Mouse (Mus musculus): ENCODE measurements around the gene Stk17b.
"Not testable (repeated sequence)": the region's sequence is repeated elsewhere in the genome, so short reads cannot be mapped to it uniquely, and the experiment has no call there.

The Stk17b gene

GRCm38 (mm10) chr1:53782956-53783355 is 2.1 kb downstream of the Stk17b start:
- no peak for DNase-seq (ENCODE audit: extremely low spot score, low spot score)

- DNase-seq (ENCODE audit: extremely low spot score, low spot score) = no peak
Observed at GRCm38 (mm10) chr1:53782079-53782478, 2.9 kb downstream of the Stk17b start.

GRCm38 (mm10) chr1:53781311-53781710 is 3.7 kb downstream of the Stk17b start:
- no peak for DNase-seq (ENCODE audit: extremely low spot score, low spot score)

GRCm38 (mm10) chr1:53776176-53776905 is 8.7 kb downstream of the Stk17b start:
- DNase-seq (ENCODE audit: extremely low spot score, low spot score) = no peak

- no peak for DNase-seq (ENCODE audit: extremely low spot score, low spot score)
Observed at GRCm38 (mm10) chr1:53775545-53775944, 9.5 kb downstream of the Stk17b start.

GRCm38 (mm10) chr1:53775036-53775435 is 10.0 kb downstream of the Stk17b start:
- DNase-seq (ENCODE audit: extremely low spot score, low spot score) = no peak

GRCm38 (mm10) chr1:53774571-53774970 is 10.5 kb downstream of the Stk17b start:
- DNase-seq (ENCODE audit: extremely low spot score, low spot score) = no peak

- no peak for DNase-seq (ENCODE audit: extremely low spot score, low spot score)
Observed at GRCm38 (mm10) chr1:53773994-53774393, 11.0 kb downstream of the Stk17b start.

GRCm38 (mm10) chr1:53772967-53773366 is 12.1 kb downstream of the Stk17b start:
- no peak for DNase-seq (ENCODE audit: extremely low spot score, low spot score)

- no peak for DNase-seq (ENCODE audit: extremely low spot score, low spot score)
Observed at GRCm38 (mm10) chr1:53771476-53771875, 13.5 kb downstream of the Stk17b start.

- no peak for DNase-seq (ENCODE audit: extremely low spot score, low spot score)
Observed at GRCm38 (mm10) chr1:53766112-53766511, 18.9 kb downstream of the Stk17b start.

GRCm38 (mm10) chr1:53757316-53757715 is 27.7 kb downstream of the Stk17b start:
- no peak for DNase-seq (ENCODE audit: extremely low spot score, low spot score)

GRCm38 (mm10) chr1:53753501-53753900 is 31.5 kb downstream of the Stk17b start:
- DNase-seq (ENCODE audit: extremely low spot score, low spot score) = not testable (repeated sequence)

- no peak for DNase-seq (ENCODE audit: extremely low spot score, low spot score)
Observed at GRCm38 (mm10) chr1:53751144-53751543, 33.9 kb downstream of the Stk17b start.

GRCm38 (mm10) chr1:53750697-53751096 is 34.3 kb downstream of the Stk17b start:
- DNase-seq (ENCODE audit: extremely low spot score, low spot score) = not testable (repeated sequence)

- DNase-seq (ENCODE audit: extremely low spot score, low spot score) = not testable (repeated sequence)
Observed at GRCm38 (mm10) chr1:53749881-53750385, 35.1 kb downstream of the Stk17b start.

- DNase-seq (ENCODE audit: extremely low spot score, low spot score) = no peak
Observed at GRCm38 (mm10) chr1:53748571-53748970, 36.5 kb downstream of the Stk17b start.

GRCm38 (mm10) chr1:53746001-53746400 is 39.0 kb downstream of the Stk17b start:
- no peak for DNase-seq (ENCODE audit: extremely low spot score, low spot score)

GRCm38 (mm10) chr1:53741742-53742458 is 43.1 kb downstream of the Stk17b start:
- DNase-seq (ENCODE audit: extremely low spot score, low spot score) = no peak

- DNase-seq (ENCODE audit: extremely low spot score, low spot score) = no peak
Observed at GRCm38 (mm10) chr1:53740777-53741336, 44.2 kb downstream of the Stk17b start.

- DNase-seq (ENCODE audit: extremely low spot score, low spot score) = not testable (repeated sequence)
Observed at GRCm38 (mm10) chr1:53740077-53740776, 44.8 kb downstream of the Stk17b start.

- DNase-seq (ENCODE audit: extremely low spot score, low spot score) = no peak
Observed at GRCm38 (mm10) chr1:53736583-53736982, 48.4 kb downstream of the Stk17b start.

Data from neural tube, embryonic 10.5 days (tissue).